Mouse (Mus musculus) liver, postnatal 0 days (tissue): Measurements from ENCODE around the gene Snx7. TPM values are rescaled to one million over a fixed set of nuclear protein-coding genes. Genes with fewer than 3 reads are reported as not detected.
A peak's percentile ranks its signal among the peaks of the same experiment; 100 is the strongest.

ENCODE experiments used
- ATAC-seq: fragments of 200-750 bp; cut with Nextera tagmentation; 2 replicates; pipeline ENCODE4 v1.8.0; 2017; ENCODE audit warnings: mild to moderate bottlenecking, moderate library complexity
- DNase-seq: peaks from one replicate; pipeline ENCODE4 v3.0.0-alpha.2; 2016
- H3K27ac ChIP-seq: fragments of 300-500 bp; sonication (generic); 2 replicates; pipeline ENCODE4 v1.5.1; 2014; ENCODE audit warnings: antibody characterized with exemption, moderate library complexity, mild to moderate bottlenecking, low read depth
- H3K27me3 ChIP-seq: fragments of 300-500 bp; sonication (generic); 2 replicates; pipeline ENCODE4 v1.6.1; 2014; ENCODE audit warnings: low read length, control low read depth, mixed read lengths; ENCODE audit not compliant: insufficient read depth
- H3K36me3 ChIP-seq: fragments of 300-500 bp; sonication (generic); replicated peaks from 2 replicates; pipeline ENCODE4 v1.6.1; 2014; ENCODE audit warnings: mild to moderate bottlenecking, control low read depth, low read length, moderate library complexity, mixed read lengths; ENCODE audit not compliant: insufficient read depth
- H3K4me1 ChIP-seq: fragments of 300-500 bp; sonication (generic); 2 replicates; pipeline ENCODE4 v1.6.1; 2014; ENCODE audit warnings: antibody characterized with exemption, mild to moderate bottlenecking, control low read depth; ENCODE audit not compliant: insufficient read depth
- H3K4me2 ChIP-seq: fragments of 300-500 bp; sonication (generic); 2 replicates; pipeline ENCODE4 v1.6.1; 2014; ENCODE audit warnings: low read depth, mild to moderate bottlenecking, low read length, moderate library complexity, mixed read lengths
- H3K4me3 ChIP-seq: fragments of 300-500 bp; sonication (generic); 2 replicates; pipeline ENCODE4 v1.5.1; 2014; ENCODE audit warnings: low read depth, low read length
- H3K9ac ChIP-seq: fragments of 300-500 bp; sonication (generic); replicated peaks from 2 replicates; pipeline ENCODE4 v1.6.1; 2014; ENCODE audit warnings: mild to moderate bottlenecking, moderate library complexity
- H3K9me3 ChIP-seq: fragments of 300-500 bp; sonication (generic); 2 replicates; pipeline ENCODE4 v1.6.1; 2016; ENCODE audit warnings: mild to moderate bottlenecking, control low read depth, low read length, mixed read lengths
- CTCF ChIP-seq: sonication (generic); IDR thresholded peaks from 2 replicates; pipeline ENCODE4 v1.5.1; 2016; ENCODE audit warnings: antibody characterized with exemption, low read depth
- EP300 ChIP-seq: IDR thresholded peaks from 2 replicates; pipeline ENCODE4 v1.6.1; 2016; ENCODE audit warnings: antibody characterized with exemption, low read depth, mild to moderate bottlenecking
- WGBS: fragments of 180-500 bp; shearing (Covaris S2); extraction: QIAGEN DNeasy Blood & Tissue Kit; methylation state at CpG from one replicate; pipeline ENCODE4 v1.1.7; 2014; ENCODE audit not compliant: insufficient replicate concordance; 5-methylcytosine and 5-hydroxymethylcytosine counted together
- polyA plus RNA-seq: library from polyadenylated mRNA; unstranded; fragments of >200 nt; fragmentation: Nextera tagmentation; extraction: Ambion mirVana; gene quantifications from 2 replicates; pipeline ENCODE4 v1.2.1, GENCODE M21; 2015

Gene Snx7
- polyA plus RNA-seq, result 13.4 and 14.1 TPM in 2 replicates

DNA sequence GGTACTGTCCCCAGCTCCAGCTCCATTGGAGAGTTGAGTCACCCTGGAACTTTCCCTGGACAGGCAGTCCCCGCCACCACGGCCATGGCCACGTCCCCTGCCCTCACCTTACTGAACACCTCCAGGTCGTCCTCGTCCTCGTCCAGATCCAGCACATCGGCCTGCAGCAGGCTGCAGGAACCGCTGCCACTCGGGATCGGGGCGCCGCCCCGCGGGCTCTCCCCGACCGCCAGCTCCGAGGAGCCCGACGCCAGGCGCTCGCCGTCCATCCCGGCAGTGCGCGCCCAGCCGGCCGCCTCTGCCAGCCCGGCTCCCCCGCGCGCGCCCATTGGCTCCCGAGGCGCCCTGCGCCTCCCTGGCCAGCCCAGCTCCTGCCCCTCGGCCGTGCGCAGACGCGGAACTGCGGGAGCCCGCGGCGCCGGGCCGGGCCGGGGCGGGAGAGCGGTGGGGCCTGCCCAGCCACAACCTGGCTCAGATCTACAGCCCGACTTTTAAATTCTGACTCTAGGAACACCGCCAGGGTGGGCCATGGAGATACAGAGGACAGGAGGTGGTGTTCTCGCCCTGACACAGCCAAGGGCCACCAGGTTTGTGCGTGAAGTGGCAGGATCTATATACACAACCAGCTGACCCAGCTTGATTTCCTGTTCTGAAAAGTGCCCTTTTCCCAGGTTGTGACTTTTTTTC is at the start of gene Snx7:
Snx7 (minus strand) TSS at position 300 of the 687 bp plus-strand sequence.
- Histone ChIP-seq H3K36me3 (no peaks in the 10 kb centered on the region), H3K4me2 (peak within 1 kb of the TSS; percentile 80), H3K4me3 (peak within 1 kb of the TSS; percentile 51), H3K27ac (peak within 1 kb of the TSS; percentile 81), H3K9ac (peak within 1 kb of the TSS; percentile 66), H3K4me1 (peaks cover 5% of the 10 kb centered on the region; the same call in 1 of the 2 replicates), H3K27me3 (no peaks in the 10 kb centered on the region), H3K9me3 (no peaks in the 10 kb centered on the region)
- ATAC-seq, result peak; percentile 100
- WGBS, result under 1% methylated on average over 52 of the region's 53 CpGs
- DNase-seq, result peak; percentile 85
- TF ChIP-seq CTCF (no peak), EP300 (no peak)

- Histone ChIP-seq H3K4me3 (no peak overlapping the region), H3K27me3 (no peaks in the 10 kb centered on the region), H3K4me2 (no peak overlapping the region), H3K9ac (no peak overlapping the region), H3K36me3 (no peaks in the 10 kb centered on the region), H3K27ac (no peak overlapping the region), H3K4me1 (no peaks in the 10 kb centered on the region), H3K9me3 (no peaks in the 10 kb centered on the region)
- 61% methylated on average over 3 of the region's 3 CpGs for WGBS
- no peak for DNase-seq
- no peak for ATAC-seq
- TF ChIP-seq CTCF (no peak), EP300 (no peak)
Measured at GRCm38 (mm10) chr3:117915420-117915819, 46.7 kb upstream of the Snx7 start.

DNA sequence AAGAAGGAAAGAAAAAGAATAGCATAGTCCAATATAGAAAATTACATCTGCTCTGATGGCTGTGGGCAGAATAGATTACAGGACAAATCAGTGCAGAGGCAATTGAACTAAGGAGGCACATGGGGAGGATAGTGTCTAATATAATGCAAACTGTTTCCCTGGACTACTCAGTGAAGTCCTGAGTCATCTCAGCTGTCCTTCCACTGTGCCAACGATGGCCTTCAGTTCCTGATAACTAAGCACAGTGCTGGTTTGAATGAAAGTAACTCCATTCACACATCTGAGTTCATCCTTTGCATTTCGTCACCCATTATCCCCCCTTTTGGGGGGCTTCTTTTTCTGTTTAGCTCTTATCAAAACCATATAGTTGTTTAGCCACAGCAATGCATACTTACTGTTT is 25.0 kb upstream of the Snx7 start:
- no peak for ATAC-seq
- Histone ChIP-seq H3K27me3 (no peaks in the 10 kb centered on the region), H3K4me3 (no peak overlapping the region), H3K9me3 (no peaks in the 10 kb centered on the region), H3K36me3 (no peaks in the 10 kb centered on the region), H3K9ac (no peak overlapping the region), H3K4me1 (no peaks in the 10 kb centered on the region), H3K4me2 (no peak overlapping the region), H3K27ac (no peak overlapping the region)
- DNase-seq, result no peak
- 54% methylated on average over 2 of the region's 2 CpGs for WGBS
- TF ChIP-seq EP300 (no peak), CTCF (no peak)

GRCm38 (mm10) chr3:117875450-117875849 is 6.7 kb upstream of the Snx7 start:
- no peaks in the 10 kb centered on the region for H3K4me1 ChIP-seq
- no peak overlapping the region for H3K9ac ChIP-seq
- ATAC-seq, result no peak
- H3K27ac ChIP-seq, result no peak overlapping the region
- no peak overlapping the region for H3K4me3 ChIP-seq
- 68% methylated on average over 3 of the region's 3 CpGs for WGBS
- DNase-seq, result no peak
- no peaks in the 10 kb centered on the region for H3K36me3 ChIP-seq
- H3K9me3 ChIP-seq, result no peaks in the 10 kb centered on the region
- H3K27me3 ChIP-seq, result no peaks in the 10 kb centered on the region
- H3K4me2 ChIP-seq, result no peak overlapping the region
- TF ChIP-seq CTCF, result no peak
- no peak for TF ChIP-seq EP300

- Histone ChIP-seq H3K27me3 (no peaks in the 10 kb centered on the region), H3K9me3 (no peaks in the 10 kb centered on the region), H3K4me3 (no peak overlapping the region), H3K4me1 (no peaks in the 10 kb centered on the region), H3K27ac (no peak overlapping the region), H3K36me3 (no peaks in the 10 kb centered on the region), H3K4me2 (no peak overlapping the region), H3K9ac (no peak overlapping the region)
- no peak for ATAC-seq
- DNase-seq, result no peak
- TF ChIP-seq EP300 (no peak), CTCF (no peak)
- WGBS, result 68% methylated on average over 5 of the region's 5 CpGs
Measured at GRCm38 (mm10) chr3:117873209-117873863, 4.6 kb upstream of the Snx7 start.

- Histone ChIP-seq H3K9ac (peak overlapping the region; percentile 66), H3K4me2 (peak overlapping the region; percentile 80), H3K27me3 (no peaks in the 10 kb centered on the region), H3K36me3 (no peaks in the 10 kb centered on the region), H3K4me3 (peak overlapping the region; percentile 51), H3K9me3 (no peaks in the 10 kb centered on the region), H3K27ac (peak overlapping the region; percentile 81), H3K4me1 (peaks cover 5% of the 10 kb centered on the region; the same call in 1 of the 2 replicates)
- DNase-seq (no peak), ATAC-seq (no peak)
- TF ChIP-seq CTCF, result no peak
- no peak for TF ChIP-seq EP300
- WGBS, result 1% methylated on average over 2 of the region's 2 CpGs
Measured at GRCm38 (mm10) chr3:117869324-117869715, 584 bp upstream of the Snx7 start.
